Mouse (Mus musculus) MEL (cell line): Measurements from ENCODE around the gene Hmg20b.

Experiments
- CTCF ChIP-seq, 3 experiments: IDR thresholded peaks in 2 of 3; conservative IDR thresholded peaks in 1 of 3; 2 replicates each; pipeline ENCODE4 v1.5.1; 2011 to 2012; ENCODE audit warnings: low read length in 3 of 3, low read depth in 2 of 3, mild to moderate bottlenecking in 2 of 3, improper control_type of control experiment in 1 of 3, inconsistent platforms in 1 of 3, mixed read lengths in 1 of 3, moderate library complexity in 1 of 3; ENCODE audit not compliant: control insufficient read depth in 1 of 3, insufficient read depth in 1 of 3, poor library complexity in 1 of 3, severe bottlenecking in 1 of 3
- E2F4 ChIP-seq: IDR thresholded peaks from 2 replicates; pipeline ENCODE4 v1.6.1; 2011; ENCODE audit warnings: low read depth, low read length, improper control_type of control experiment, borderline replicate concordance
- KAT2A ChIP-seq: conservative IDR thresholded peaks from 2 replicates; pipeline ENCODE4 v1.6.1; 2012; ENCODE audit warnings: low read depth, low read length, improper control_type of control experiment, inconsistent platforms

DNA sequence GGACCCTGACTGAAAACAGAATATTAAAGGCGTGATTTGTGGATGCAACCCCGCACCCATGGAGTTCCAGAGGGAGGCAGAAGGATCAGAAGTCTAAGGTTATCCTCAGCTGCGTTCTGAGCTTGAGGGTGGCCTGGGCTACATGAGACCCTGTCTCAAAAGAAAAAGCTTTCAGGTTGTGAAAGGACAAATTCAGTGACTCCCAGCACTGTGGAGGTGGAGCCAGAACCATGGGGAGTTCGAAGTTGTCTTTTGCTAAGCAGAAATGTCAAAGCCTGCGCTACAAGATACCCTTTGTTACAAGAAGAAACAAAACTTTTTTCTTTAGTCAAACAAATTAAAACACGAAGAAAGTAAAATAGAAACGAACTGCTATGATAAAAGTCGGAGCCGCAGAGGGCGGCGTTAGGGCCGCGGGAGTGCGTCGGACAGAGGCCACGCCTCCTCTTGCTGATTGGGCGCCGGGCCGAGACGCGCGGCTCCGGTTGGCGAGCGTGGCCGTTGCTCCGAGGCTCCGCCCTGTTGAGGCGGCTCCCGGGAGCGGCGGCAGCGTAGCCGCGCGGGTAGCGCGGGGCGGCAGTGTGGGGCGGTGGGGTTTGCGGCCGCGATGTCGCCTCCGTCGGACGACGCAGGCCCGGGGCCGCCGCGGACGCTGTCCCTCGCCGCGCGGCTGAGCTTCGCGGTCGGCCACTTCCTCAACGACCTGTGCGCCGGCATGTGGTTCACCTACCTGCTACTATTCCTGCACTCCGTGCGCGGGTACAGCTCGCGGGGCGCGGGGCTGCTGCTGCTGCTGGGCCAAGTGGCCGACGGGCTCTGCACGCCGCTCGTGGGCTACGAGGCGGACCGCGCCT, 6.9 kb upstream of the Hmg20b start, which contains the start of gene Mfsd12:
- TF ChIP-seq CTCF (IDR thresholded peaks at IDR 0.05 in 2 of 3, conservative IDR thresholded peaks at IDR 0.05 in 1 of 3; ENCODE audit: control insufficient read depth in 1 of 3, insufficient read depth in 1 of 3, low read depth in 2 of 3, low read length in 3 of 3, poor library complexity in 1 of 3, severe bottlenecking in 1 of 3) = no peak
- no peak for TF ChIP-seq KAT2A
- TF ChIP-seq E2F4 = no peak
